Mouse (Mus musculus) kidney, adult 2 months (tissue): ENCODE data around the gene Atp2b1.

Experiments
- CTCF ChIP-seq: fragments of 200-500 bp; conservative IDR thresholded peaks from 2 replicates; pipeline ENCODE4 v1.5.1; 2011; ENCODE audit warnings: low read depth, mild to moderate bottlenecking, control low read depth, low read length, moderate library complexity, mixed read lengths; ENCODE audit not compliant: insufficient read depth, insufficient read length
- POLR2A ChIP-seq: fragments of 200-500 bp; IDR thresholded peaks from one replicate; pipeline ENCODE4 v1.6.1; 2011; ENCODE audit warnings: low read depth, low read length, control low read depth

DNA sequence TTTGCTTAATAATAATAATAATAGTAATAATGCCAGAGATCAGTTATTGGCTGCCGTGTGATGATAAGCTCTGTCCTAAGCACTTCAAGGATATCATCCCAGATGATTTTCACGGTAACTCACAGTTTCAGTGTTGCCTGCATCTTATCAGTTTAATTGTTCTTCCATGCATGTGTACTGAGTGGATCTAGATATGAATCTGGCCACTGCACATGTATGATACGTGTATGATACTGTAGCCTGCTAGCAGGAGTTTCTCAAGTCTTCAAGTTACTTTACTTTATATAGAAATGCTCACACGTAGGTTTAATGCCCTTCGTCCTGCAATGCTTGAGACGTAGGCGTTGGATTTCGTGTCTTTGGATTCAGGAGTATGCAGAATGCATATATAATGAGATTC, 65.7 kb downstream of the Atp2b1 start:
- TF ChIP-seq CTCF, result no peak
- TF ChIP-seq POLR2A, result no peak
